Mouse (Mus musculus): ENCODE results near the gene Bicc1. TPM values are rescaled to one million over a fixed set of nuclear protein-coding genes. Genes with fewer than 3 reads are reported as not detected.

Bicc1 gene
- polyA plus RNA-seq, 1 experiment from 2014 or later = 13.7 TPM

GRCm38 (mm10) chr10:71137606-71138005 lies 21.9 kb downstream of the Bicc1 start:
- Histone ChIP-seq H3K27ac (no peak overlapping the region), H3K4me1 (peaks cover 11% of the 10 kb centered on the region), H3K27me3 (no peaks in the 10 kb centered on the region), H3K9ac (no peak overlapping the region), H3K9me3 (replicated peaks) (0 out of 2 replicates have a peak, but pooled peaks cover 3% of the 10 kb centered on the region), H3K4me2 (replicated peaks) (no peak overlapping the region), H3K4me3 (no peak overlapping the region), H3K36me3 (no peaks in the 10 kb centered on the region)
- 96% methylated on average over 9 of the region's 9 CpGs for WGBS
- ATAC-seq (ENCODE audit: low FRiP score) = no peak

DNA sequence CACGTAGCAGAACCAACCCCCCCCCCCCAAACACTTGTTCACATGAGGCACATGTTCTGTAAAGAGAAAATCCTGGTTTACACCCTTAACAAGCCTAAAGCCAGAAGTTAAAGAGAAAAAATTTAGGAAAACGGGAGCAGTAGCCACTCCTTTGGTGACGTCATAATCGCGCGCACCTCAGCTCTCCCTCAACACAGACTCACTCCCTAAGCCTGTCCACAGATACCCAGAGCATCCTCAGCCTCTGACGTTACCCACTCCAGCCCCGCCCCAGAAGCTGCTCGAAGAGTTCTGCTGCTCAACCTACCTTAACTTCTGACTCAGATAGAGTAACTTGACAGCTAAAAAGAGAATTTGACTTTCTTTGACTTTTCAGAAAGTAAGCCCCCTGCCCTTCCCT lies 28.2 kb downstream of the Bicc1 start:
- H3K9ac ChIP-seq = no peak overlapping the region
- ATAC-seq (ENCODE audit: low FRiP score) = no peak
- no peak overlapping the region for H3K27ac ChIP-seq
- H3K4me1 ChIP-seq = no peaks in the 10 kb centered on the region
- no peaks in the 10 kb centered on the region for H3K36me3 ChIP-seq
- H3K4me3 ChIP-seq = no peak overlapping the region
- no peaks in the 10 kb centered on the region for H3K27me3 ChIP-seq
- 64% methylated on average over 9 of the region's 9 CpGs for whole genome bisulfite sequencing
- no peak overlapping the region for H3K4me2 ChIP-seq (replicated peaks)
- H3K9me3 ChIP-seq (replicated peaks) = no peaks in the 10 kb centered on the region

DNA sequence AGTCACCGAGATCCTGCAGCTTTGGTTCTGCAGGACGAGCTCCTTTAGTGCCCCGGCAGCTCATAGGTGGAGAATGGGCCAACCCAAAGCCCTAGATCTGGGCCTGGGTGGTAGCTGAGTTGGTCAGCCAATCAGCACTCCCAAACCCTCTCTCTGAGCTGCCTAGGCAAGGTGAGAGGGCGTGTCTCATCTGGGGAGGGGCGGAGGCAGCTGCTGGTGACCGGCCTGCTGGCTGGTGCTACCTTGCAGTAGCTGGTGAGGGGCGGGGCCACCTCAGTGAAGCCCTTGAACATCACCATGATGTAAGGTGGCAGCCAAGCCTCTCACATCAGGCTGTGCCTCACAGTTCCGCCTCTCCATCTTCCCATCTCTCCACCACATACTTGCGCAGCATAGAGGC lies 29.2 kb downstream of the Bicc1 start:
- no peak for ATAC-seq (ENCODE audit: low FRiP score)
- Histone ChIP-seq H3K4me2 (replicated peaks) (no peak overlapping the region), H3K36me3 (no peaks in the 10 kb centered on the region), H3K9me3 (replicated peaks) (no peaks in the 10 kb centered on the region), H3K27me3 (no peaks in the 10 kb centered on the region), H3K27ac (no peak overlapping the region), H3K9ac (no peak overlapping the region), H3K4me1 (no peaks in the 10 kb centered on the region), H3K4me3 (no peak overlapping the region)
- 57% methylated on average over 9 of the region's 9 CpGs for WGBS

DNA sequence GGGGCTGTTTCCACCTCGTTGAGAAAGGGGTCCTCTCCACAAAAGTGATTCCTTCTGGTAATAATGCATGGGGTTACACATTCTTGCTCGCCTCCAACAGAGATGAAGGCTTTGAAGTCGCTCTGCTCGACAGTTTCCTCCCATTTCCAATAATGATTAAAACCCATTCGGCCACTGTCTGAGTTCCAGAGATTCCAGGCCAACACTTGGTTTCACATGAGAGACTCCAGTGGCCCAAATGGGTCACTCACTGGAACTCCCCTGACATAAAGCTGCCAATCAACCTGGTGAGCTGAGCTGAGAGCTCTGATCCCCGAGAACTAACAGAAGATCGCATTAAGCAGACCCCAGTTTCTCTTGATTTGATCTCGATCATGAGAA lies 31.6 kb downstream of the Bicc1 start:
- no peak for ATAC-seq (ENCODE audit: low FRiP score)
- Histone ChIP-seq H3K9me3 (replicated peaks) (no peaks in the 10 kb centered on the region), H3K9ac (no peak overlapping the region), H3K27ac (no peak overlapping the region), H3K4me1 (no peaks in the 10 kb centered on the region), H3K27me3 (no peaks in the 10 kb centered on the region), H3K4me2 (replicated peaks) (no peak overlapping the region), H3K4me3 (no peak overlapping the region), H3K36me3 (no peaks in the 10 kb centered on the region)
- WGBS = 43% methylated on average over 8 of the region's 8 CpGs

DNA sequence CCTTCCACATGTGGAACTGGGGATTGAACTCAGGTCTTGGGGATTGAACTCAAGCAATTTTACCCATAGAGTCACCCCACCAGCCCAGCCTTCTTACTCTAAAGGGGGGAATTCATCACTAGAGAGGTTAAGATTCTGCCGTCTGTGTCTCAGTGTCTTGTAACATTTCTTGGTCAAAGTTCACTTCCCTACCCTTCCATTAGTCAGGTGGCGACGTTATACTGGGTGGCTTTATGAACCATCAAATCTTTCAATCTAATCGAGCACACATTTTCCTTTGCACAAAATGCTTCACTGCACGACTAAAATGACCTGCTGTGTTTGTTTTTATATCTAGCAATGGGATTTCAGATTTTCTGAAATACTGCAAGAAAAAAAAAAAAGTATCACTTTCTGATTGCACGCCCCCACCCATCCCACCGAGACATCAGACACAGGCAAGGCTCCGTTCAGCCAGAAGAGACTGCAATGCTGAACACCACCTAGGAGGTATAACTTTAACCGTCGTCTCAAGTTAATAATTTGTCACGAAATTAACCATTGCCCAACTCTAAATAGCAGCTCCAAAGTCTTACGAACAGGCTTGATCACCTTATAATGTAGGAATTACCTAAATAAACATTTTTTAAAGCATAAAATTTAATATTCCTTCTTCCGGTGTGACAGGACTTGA lies 32.1 kb downstream of the Bicc1 start:
- no peak for ATAC-seq (ENCODE audit: low FRiP score)
- no peak overlapping the region for H3K9ac ChIP-seq
- 57% methylated on average over 13 of the region's 13 CpGs for WGBS
- no peaks in the 10 kb centered on the region for H3K27me3 ChIP-seq
- H3K27ac ChIP-seq = no peak overlapping the region
- no peaks in the 10 kb centered on the region for H3K4me1 ChIP-seq
- H3K36me3 ChIP-seq = no peaks in the 10 kb centered on the region
- no peaks in the 10 kb centered on the region for H3K9me3 ChIP-seq (replicated peaks)
- H3K4me3 ChIP-seq = no peak overlapping the region
- no peak overlapping the region for H3K4me2 ChIP-seq (replicated peaks)

GRCm38 (mm10) chr10:71123974-71124373 lies 35.5 kb downstream of the Bicc1 start:
- no peak for ATAC-seq (ENCODE audit: low FRiP score)
- no peak overlapping the region for H3K27ac ChIP-seq
- no peaks in the 10 kb centered on the region for H3K36me3 ChIP-seq
- 0 out of 2 replicates have a peak, but pooled peaks cover 2% of the 10 kb centered on the region for H3K4me1 ChIP-seq
- no peaks in the 10 kb centered on the region for H3K27me3 ChIP-seq
- no peaks in the 10 kb centered on the region for H3K9me3 ChIP-seq (replicated peaks)
- no peak overlapping the region for H3K9ac ChIP-seq
- WGBS = 62% methylated on average over 3 of the region's 3 CpGs
- H3K4me2 ChIP-seq (replicated peaks) = no peak overlapping the region
- no peak overlapping the region for H3K4me3 ChIP-seq

DNA sequence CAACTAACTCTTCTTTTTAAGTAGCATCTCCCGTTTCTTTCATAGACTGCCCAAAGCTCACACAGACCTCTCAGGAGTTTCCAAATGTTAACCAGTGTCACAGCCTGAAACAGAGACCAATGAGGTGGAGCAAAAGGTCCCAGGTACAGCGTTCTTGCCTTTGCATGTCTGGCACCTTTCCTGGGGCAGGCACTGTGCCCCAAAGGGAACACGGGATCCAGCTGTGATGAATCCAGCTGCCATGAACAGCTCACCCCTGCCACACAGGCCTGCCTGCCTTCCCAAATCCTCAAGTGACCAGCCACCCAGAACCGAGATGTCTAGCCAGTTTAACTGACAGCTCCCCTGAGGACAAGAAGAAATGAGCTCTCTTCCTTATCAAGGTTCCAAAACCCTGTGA lies 36.1 kb downstream of the Bicc1 start:
- Histone ChIP-seq H3K4me2 (replicated peaks) (no peak overlapping the region), H3K9me3 (replicated peaks) (no peaks in the 10 kb centered on the region), H3K27me3 (no peaks in the 10 kb centered on the region), H3K9ac (no peak overlapping the region), H3K36me3 (no peaks in the 10 kb centered on the region), H3K27ac (no peak overlapping the region), H3K4me3 (no peak overlapping the region), H3K4me1 (0 out of 2 replicates have a peak, but pooled peaks cover 2% of the 10 kb centered on the region)
- ATAC-seq (ENCODE audit: low FRiP score) = no peak
- 53% methylated on average over 4 of the region's 4 CpGs for WGBS

DNA sequence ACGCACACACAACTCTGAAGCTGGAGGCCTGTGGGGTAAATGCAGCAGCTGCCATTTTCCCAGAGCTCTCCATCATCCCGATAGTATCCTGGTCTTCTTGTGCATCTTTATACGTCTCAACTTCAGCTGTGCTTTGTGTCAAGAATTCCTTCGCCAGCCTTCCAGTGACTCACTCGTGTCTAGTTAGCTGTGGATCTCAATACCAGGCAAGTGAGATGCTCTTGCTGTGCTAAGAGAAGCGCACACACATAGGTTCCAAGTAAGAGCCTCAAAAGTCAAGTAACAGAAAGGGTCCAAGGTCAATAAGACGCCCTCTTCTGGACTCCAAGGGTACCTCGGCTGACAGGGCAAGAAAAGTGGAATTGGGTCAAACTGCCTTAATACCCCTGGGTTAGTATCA lies 37.0 kb downstream of the Bicc1 start:
- Histone ChIP-seq H3K27ac (no peak overlapping the region), H3K36me3 (no peaks in the 10 kb centered on the region), H3K9ac (no peak overlapping the region), H3K4me1 (0 out of 2 replicates have a peak, but pooled peaks cover 2% of the 10 kb centered on the region), H3K9me3 (replicated peaks) (no peaks in the 10 kb centered on the region), H3K4me2 (replicated peaks) (no peak overlapping the region), H3K27me3 (no peaks in the 10 kb centered on the region), H3K4me3 (no peak overlapping the region)
- 80% methylated on average over 8 of the region's 8 CpGs for WGBS
- ATAC-seq (ENCODE audit: low FRiP score) = no peak

GRCm38 (mm10) chr10:71120769-71121165 lies 38.7 kb downstream of the Bicc1 start:
- no peak overlapping the region for H3K4me3 ChIP-seq
- no peaks in the 10 kb centered on the region for H3K27me3 ChIP-seq
- no peak overlapping the region for H3K4me2 ChIP-seq (replicated peaks)
- no peaks in the 10 kb centered on the region for H3K9me3 ChIP-seq (replicated peaks)
- ATAC-seq (ENCODE audit: low FRiP score) = no peak
- no peaks in the 10 kb centered on the region for H3K36me3 ChIP-seq
- 0 out of 2 replicates have a peak, but pooled peaks cover 2% of the 10 kb centered on the region for H3K4me1 ChIP-seq
- H3K27ac ChIP-seq = no peak overlapping the region
- WGBS = 83% methylated on average over 3 of the region's 3 CpGs
- H3K9ac ChIP-seq = no peak overlapping the region

GRCm38 (mm10) chr10:71120121-71120768 lies 39.3 kb downstream of the Bicc1 start:
- 81% methylated on average over 14 of the region's 14 CpGs for WGBS
- H3K9me3 ChIP-seq (replicated peaks) = no peaks in the 10 kb centered on the region
- H3K36me3 ChIP-seq = no peaks in the 10 kb centered on the region
- no peak overlapping the region for H3K4me2 ChIP-seq (replicated peaks)
- no peak overlapping the region for H3K27ac ChIP-seq
- no peaks in the 10 kb centered on the region for H3K27me3 ChIP-seq
- H3K9ac ChIP-seq = no peak overlapping the region
- no peak for ATAC-seq (ENCODE audit: low FRiP score)
- H3K4me3 ChIP-seq = no peak overlapping the region
- 0 out of 2 replicates have a peak, but pooled peaks cover 2% of the 10 kb centered on the region for H3K4me1 ChIP-seq

DNA sequence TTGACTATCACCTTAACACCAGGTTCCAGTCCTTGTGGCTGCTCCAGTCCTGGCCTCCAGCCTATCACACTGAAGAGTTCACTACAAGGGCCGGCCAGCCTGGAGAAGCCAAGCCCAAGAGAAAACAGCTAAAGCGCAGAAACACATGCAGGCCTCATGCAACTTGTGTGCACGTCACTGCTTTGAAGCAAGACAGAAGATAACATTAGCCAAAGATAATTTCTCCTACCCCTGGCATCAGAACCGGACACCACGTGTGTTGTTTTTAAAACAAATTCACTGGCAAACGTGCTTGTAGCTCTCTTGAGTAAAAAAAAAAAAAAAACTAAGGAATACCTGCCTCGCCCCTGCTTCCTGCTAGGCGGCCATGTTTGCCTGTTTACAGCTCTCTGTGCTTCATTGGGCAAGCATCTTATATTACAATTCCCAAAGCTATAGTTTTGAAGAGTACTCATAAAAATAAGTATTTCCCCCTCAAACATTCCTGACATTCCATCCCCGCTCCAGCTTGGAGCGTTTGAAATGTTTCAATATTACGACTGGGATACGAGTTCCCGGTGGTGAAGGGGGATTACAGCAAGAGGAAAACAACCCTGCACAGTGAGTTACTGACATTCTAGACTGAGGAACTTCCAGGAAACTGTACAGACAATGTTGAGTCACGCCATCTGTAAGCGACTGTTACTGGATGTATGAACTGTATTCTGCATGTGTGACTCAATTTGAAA lies 40.2 kb downstream of the Bicc1 start:
- H3K4me2 ChIP-seq (replicated peaks) = no peak overlapping the region
- no peak for ATAC-seq (ENCODE audit: low FRiP score)
- no peak overlapping the region for H3K9ac ChIP-seq
- H3K4me3 ChIP-seq = no peak overlapping the region
- H3K27me3 ChIP-seq = no peaks in the 10 kb centered on the region
- no peaks in the 10 kb centered on the region for H3K9me3 ChIP-seq (replicated peaks)
- H3K36me3 ChIP-seq = no peaks in the 10 kb centered on the region
- 65% methylated on average over 15 of the region's 15 CpGs for WGBS
- no peak overlapping the region for H3K27ac ChIP-seq
- 0 out of 2 replicates have a peak, but pooled peaks cover 2% of the 10 kb centered on the region for H3K4me1 ChIP-seq

DNA sequence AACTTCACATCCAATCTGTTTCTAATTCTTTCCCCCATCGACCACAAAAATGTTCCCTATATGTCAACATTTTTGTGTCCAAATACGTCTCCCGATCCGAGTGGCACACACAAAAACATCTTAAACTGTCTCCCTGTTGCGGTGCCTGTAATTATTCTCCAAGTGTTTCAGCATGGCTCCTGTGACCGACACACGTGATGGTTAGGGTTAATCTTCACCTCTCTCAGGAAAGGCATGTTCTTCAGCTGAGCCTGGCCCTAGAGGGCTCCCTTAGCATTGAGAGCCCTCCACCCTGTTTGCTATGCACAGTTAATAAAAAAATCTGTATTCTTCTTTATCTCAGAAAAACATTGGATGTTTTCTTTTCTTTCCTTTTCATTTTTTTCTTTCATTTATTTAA lies 41.7 kb downstream of the Bicc1 start:
- ATAC-seq (ENCODE audit: low FRiP score) = no peak
- H3K9ac ChIP-seq = no peak overlapping the region
- H3K9me3 ChIP-seq (replicated peaks) = no peaks in the 10 kb centered on the region
- 0 out of 2 replicates have a peak, but pooled peaks cover 2% of the 10 kb centered on the region for H3K4me1 ChIP-seq
- no peaks in the 10 kb centered on the region for H3K27me3 ChIP-seq
- H3K36me3 ChIP-seq = no peaks in the 10 kb centered on the region
- no peak overlapping the region for H3K4me3 ChIP-seq
- no peak overlapping the region for H3K27ac ChIP-seq
- H3K4me2 ChIP-seq (replicated peaks) = no peak overlapping the region
- 76% methylated on average over 7 of the region's 7 CpGs for WGBS

Measured in hindbrain, embryonic 12.5 days (tissue).